In genomic region chr1:64649362-64650124, GRCm38 (mm10) we compare ENCODE assay signal across 18 mouse cellular contexts. TPM values are rescaled to one million over a fixed set of nuclear protein-coding genes. Genes with fewer than 3 reads are reported as not detected.
DNase-seq lines count a peak whose midpoint lies in the region; ATAC-seq lines count a peak whose summit lies in the region.
"Had no signal": no experiment of that assay in that cellular context is flagged by ENCODE, and none has a peak within 500 bp of the region (broad histone marks: within the 10 kb centered on the region; RNA-seq: fewer than 3 reads in every experiment).

No protein-coding gene starts in this region.

- H3K36me3 ChIP-seq in heart, embryonic 12.5 days: no peaks in the 10 kb centered on the region
- H3K36me3 ChIP-seq: embryonic facial prominence, embryonic 13.5 days; G1E; hindbrain, embryonic 15.5 days; lung, embryonic 15.5 days; midbrain, embryonic 15.5 days; neural tube, embryonic 12.5 days had no signal

- H3K27ac ChIP-seq in heart, embryonic 12.5 days (ENCODE audit: poor library complexity, severe bottlenecking): no peak overlapping the region
- H3K27ac ChIP-seq: embryonic facial prominence, embryonic 13.5 days; hindbrain, embryonic 15.5 days; lung, embryonic 15.5 days; midbrain, embryonic 15.5 days; neural tube, embryonic 12.5 days had no signal

- WGBS in heart, embryonic 12.5 days: 58% methylated on average over 11 of the region's 11 CpGs

- no peaks in the 10 kb centered on the region for H3K9me3 ChIP-seq in heart, embryonic 12.5 days (replicated peaks)
- H3K9me3 ChIP-seq: embryonic facial prominence, embryonic 13.5 days; G1E; hindbrain, embryonic 15.5 days; lung, embryonic 15.5 days; midbrain, embryonic 15.5 days; neural tube, embryonic 12.5 days had no signal

- intact Hi-C loops in heart, postnatal 10 days (cut with DNase I): no loop called here

- ATAC-seq in heart, embryonic 12.5 days (ENCODE audit: insufficient number of reproducible peaks, low FRiP score): no peak
- no peak for ATAC-seq in monocyte, adult 5-6 weeks (replicated peaks; ENCODE audit: insufficient number of reproducible peaks, low FRiP score, low TSS enrichment, poor library complexity, severe bottlenecking)
- ATAC-seq: forebrain, embryonic 14.5 days; midbrain, embryonic 15.5 days had no signal

- no peak overlapping the region for H3K4me3 ChIP-seq in heart, embryonic 12.5 days
- H3K4me3 ChIP-seq: embryonic facial prominence, embryonic 13.5 days; hindbrain, embryonic 15.5 days; lung, embryonic 15.5 days; midbrain, embryonic 15.5 days; neural tube, embryonic 12.5 days had no signal

- DNase-seq in heart, adult 8-10 months (ENCODE audit: low spot score): peak; percentile 7
- peak; percentile 61 for DNase-seq in adrenal gland, postnatal 14 days
- peak; percentile 9 to 25 for DNase-seq in heart, postnatal 10 days
- peak; percentile 13 for DNase-seq in ovary, postnatal 36 days (ENCODE audit: low spot score)
- no peak for DNase-seq in spleen, adult 12 weeks (ENCODE audit: low spot score)
- DNase-seq in cerebellum, adult 9-11 months: no peak
- DNase-seq: cerebellum, postnatal 25 days; kidney, adult 2 months; kidney, postnatal 36 days had no signal

- H3K9ac ChIP-seq in heart, embryonic 12.5 days: no peak overlapping the region
- H3K9ac ChIP-seq: embryonic facial prominence, embryonic 13.5 days; hindbrain, embryonic 15.5 days; lung, embryonic 15.5 days; midbrain, embryonic 15.5 days; neural tube, embryonic 12.5 days had no signal

- no peak overlapping the region for H3K4me2 ChIP-seq in heart, embryonic 12.5 days
- H3K4me2 ChIP-seq: embryonic facial prominence, embryonic 13.5 days; hindbrain, embryonic 15.5 days; lung, embryonic 15.5 days; midbrain, embryonic 15.5 days; neural tube, embryonic 12.5 days had no signal

- H3K27me3 ChIP-seq in heart, embryonic 12.5 days (replicated peaks): no peaks in the 10 kb centered on the region
- H3K27me3 ChIP-seq: embryonic facial prominence, embryonic 13.5 days; hindbrain, embryonic 15.5 days; lung, embryonic 15.5 days; midbrain, embryonic 15.5 days; neural tube, embryonic 12.5 days had no signal

- peaks cover 3% of the 10 kb centered on the region; the same call in 1 of the 2 replicates for H3K4me1 ChIP-seq in heart, embryonic 12.5 days (replicated peaks)
- H3K4me1 ChIP-seq: hindbrain, embryonic 15.5 days; lung, embryonic 15.5 days; midbrain, embryonic 15.5 days; neural tube, embryonic 12.5 days had no signal

RNA-seq across cellular contexts. Expression of gene Mettl21a, which starts 32.5 kb away (rescaled TPM):
- total RNA-seq in heart, adult 8-10 months (2022): 10 to 100 TPM in 1 of 4 experiments, 1 to 10 TPM in 3; 6.5 to 10.0 (median 7.9) TPM
- polyA plus RNA-seq in heart, embryonic 12.5 days (2016; fragmentation: Nextera tagmentation; extraction: Ambion mirVana): 9.9 and 11.2 TPM in 2 replicates
- total RNA-seq in adrenal gland, postnatal 14 days (2021): 8.5 and 10.6 TPM in 2 replicates
- 10 to 100 TPM in 1 of 2 experiments, 1 to 10 TPM in 1; 6.7 to 10.6 TPM for total RNA-seq in heart, postnatal 10 days (2021)
- 6.1 to 15.6 TPM (median 9.5 TPM) in 3 replicates for total RNA-seq in monocyte, adult 5-6 weeks (2017)

RNA-seq across cellular contexts. Expression of gene Ccnyl1, which starts 40.7 kb away (rescaled TPM):
- total RNA-seq in heart, adult 8-10 months (2022): 10 to 100 TPM; 10.3 to 16.9 (median 12.9) TPM
- 4.1 and 4.2 TPM in 2 replicates for polyA plus RNA-seq in heart, embryonic 12.5 days (2016; fragmentation: Nextera tagmentation; extraction: Ambion mirVana)
- total RNA-seq in adrenal gland, postnatal 14 days (2021): 22.7 and 24.0 TPM in 2 replicates
- total RNA-seq in heart, postnatal 10 days (2021): 10 to 100 TPM; 24.0 to 27.6 TPM
- total RNA-seq in monocyte, adult 5-6 weeks (2017): 4.4 to 7.2 TPM (median 4.7 TPM) in 3 replicates

Comparison
In these comparisons a context has a peak if more than half of its experiments do, and no peak if none do; other contexts are left out.
1. DNase-seq: peak in heart, adult 8-10 months (single experiment), adrenal gland, postnatal 14 days (single experiment), heart, postnatal 10 days (2 of 2) and ovary, postnatal 36 days (single experiment); none in spleen, adult 12 weeks (single experiment) and cerebellum, adult 9-11 months (single experiment).